Mouse (Mus musculus): ENCODE data around the gene Baz2b. TPM values are rescaled to one million over a fixed set of nuclear protein-coding genes. Genes with fewer than 3 reads are reported as not detected.
"Not testable (repeated sequence)": the region's sequence is repeated elsewhere in the genome, so short reads cannot be mapped to it uniquely, and the experiment has no call there.

Gene Baz2b
- polyA plus RNA-seq, 1 experiment from 2014 or later = 54.8 TPM

DNA sequence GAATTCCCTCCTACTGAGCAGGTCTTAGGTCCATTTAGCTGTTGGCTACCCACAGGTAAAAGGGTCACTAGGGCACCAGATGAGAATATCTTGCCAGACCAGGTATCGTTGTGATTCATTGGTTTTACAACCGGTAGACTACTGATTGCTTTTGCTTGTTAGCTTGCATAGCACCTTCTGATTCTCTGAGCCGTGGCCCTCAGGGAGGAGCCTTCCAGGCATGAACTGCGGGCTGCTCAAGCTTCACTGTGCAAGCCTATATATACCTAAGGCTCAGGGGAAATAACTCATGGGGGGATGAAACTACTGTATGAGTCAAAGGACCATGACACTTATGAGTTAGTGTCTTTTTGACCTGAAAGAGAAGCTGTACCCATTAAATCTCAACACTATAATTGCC is 42.8 kb downstream of the Baz2b start:
- 0 out of 2 replicates have a peak, but pooled peaks cover 1% of the 10 kb centered on the region for H3K4me1 ChIP-seq (replicated peaks)
- WGBS = 86% methylated on average over 4 of the region's 4 CpGs
- H3K9me3 ChIP-seq (replicated peaks) = no peaks in the 10 kb centered on the region
- no peak overlapping the region for H3K9ac ChIP-seq
- no peak for ATAC-seq (ENCODE audit: insufficient number of reproducible peaks, low FRiP score)
- H3K27me3 ChIP-seq (replicated peaks) = no peaks in the 10 kb centered on the region
- H3K4me3 ChIP-seq = no peak overlapping the region
- H3K36me3 ChIP-seq = no peaks in the 10 kb centered on the region
- H3K4me2 ChIP-seq = no peak overlapping the region
- H3K27ac ChIP-seq (ENCODE audit: poor library complexity, severe bottlenecking) = no peak overlapping the region

DNA sequence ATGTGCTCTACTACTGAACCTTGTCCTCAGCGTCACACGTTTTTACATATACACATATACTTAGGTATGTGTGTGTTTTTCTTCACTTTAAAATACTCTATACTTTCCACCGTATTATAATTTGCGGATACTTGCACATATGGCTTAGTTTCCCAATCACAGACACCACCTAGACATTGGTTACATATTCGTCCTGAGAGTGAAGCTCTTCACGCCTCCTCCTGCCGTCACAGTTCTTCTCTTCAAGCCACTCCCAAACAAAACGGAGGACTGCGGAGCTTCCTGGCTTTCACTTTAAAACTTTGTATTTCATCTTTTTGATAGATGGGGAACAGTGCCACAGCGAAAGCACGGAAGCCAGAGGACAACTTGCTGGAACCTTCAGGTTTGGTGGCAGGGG is 44.0 kb downstream of the Baz2b start:
- H3K9me3 ChIP-seq (replicated peaks) = no peaks in the 10 kb centered on the region
- H3K9ac ChIP-seq = no peak overlapping the region
- H3K4me3 ChIP-seq = no peak overlapping the region
- H3K27ac ChIP-seq (ENCODE audit: poor library complexity, severe bottlenecking) = no peak overlapping the region
- no peak overlapping the region for H3K4me2 ChIP-seq
- 89% methylated on average over 11 of the region's 11 CpGs for WGBS
- no peak for ATAC-seq (ENCODE audit: insufficient number of reproducible peaks, low FRiP score)
- H3K36me3 ChIP-seq = peaks cover under 1% of the 10 kb centered on the region; the same call in 1 of the 2 replicates
- no peaks in the 10 kb centered on the region for H3K27me3 ChIP-seq (replicated peaks)
- no peaks in the 10 kb centered on the region for H3K4me1 ChIP-seq (replicated peaks)

DNA sequence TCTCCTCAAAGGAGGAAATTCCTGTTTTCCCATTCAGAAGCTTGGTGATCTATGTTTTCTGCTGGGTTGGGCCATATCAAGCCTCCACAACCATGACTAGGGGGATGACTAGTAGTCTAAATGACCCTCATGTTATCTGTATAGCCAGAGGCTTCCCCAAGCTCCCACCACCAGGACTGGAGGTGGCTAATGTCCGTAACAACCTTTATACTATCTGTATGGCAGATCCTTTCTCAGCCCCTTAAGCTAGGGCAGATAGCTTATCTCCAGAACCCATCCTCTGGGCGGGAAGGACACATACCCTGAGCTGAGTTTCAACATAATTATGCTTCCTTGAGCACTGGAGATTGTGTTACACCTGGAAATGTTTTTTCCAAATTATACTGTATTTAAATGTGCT is 45.9 kb downstream of the Baz2b start:
- peaks cover 4% of the 10 kb centered on the region for H3K36me3 ChIP-seq
- H3K4me1 ChIP-seq (replicated peaks) = no peaks in the 10 kb centered on the region
- no peaks in the 10 kb centered on the region for H3K27me3 ChIP-seq (replicated peaks)
- no peak overlapping the region for H3K4me2 ChIP-seq
- no peak for ATAC-seq (ENCODE audit: insufficient number of reproducible peaks, low FRiP score)
- H3K27ac ChIP-seq (ENCODE audit: poor library complexity, severe bottlenecking) = no peak overlapping the region
- H3K9me3 ChIP-seq (replicated peaks) = no peaks in the 10 kb centered on the region
- WGBS = 53% methylated on average over 2 of the region's 2 CpGs
- H3K4me3 ChIP-seq = no peak overlapping the region
- H3K9ac ChIP-seq = no peak overlapping the region

DNA sequence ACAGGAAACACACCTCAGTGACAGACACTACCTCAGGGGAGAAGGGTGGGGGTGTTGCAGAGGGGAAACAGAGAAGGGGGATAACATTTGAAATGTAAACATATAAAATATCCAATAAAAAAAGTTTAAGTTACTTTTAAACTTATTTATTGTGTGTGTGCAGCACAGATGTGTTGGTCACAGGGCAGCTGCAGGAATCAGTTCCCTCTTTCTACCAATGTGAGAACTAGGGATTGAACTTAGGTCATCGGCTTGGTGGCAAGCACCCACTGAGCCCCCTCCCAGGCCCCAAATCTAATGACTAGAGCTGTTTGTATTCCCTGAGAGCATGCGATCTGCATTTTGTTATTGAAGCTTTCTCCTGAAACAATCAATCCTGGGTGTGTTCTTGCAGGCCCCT is 57.2 kb downstream of the Baz2b start:
- 79% methylated on average over 2 of the region's 2 CpGs for WGBS
- no peak overlapping the region for H3K27ac ChIP-seq (ENCODE audit: poor library complexity, severe bottlenecking)
- no peak for ATAC-seq (ENCODE audit: insufficient number of reproducible peaks, low FRiP score)
- no peaks in the 10 kb centered on the region for H3K4me1 ChIP-seq (replicated peaks)
- H3K9ac ChIP-seq = no peak overlapping the region
- H3K27me3 ChIP-seq (replicated peaks) = no peaks in the 10 kb centered on the region
- H3K4me3 ChIP-seq = no peak overlapping the region
- no peaks in the 10 kb centered on the region for H3K36me3 ChIP-seq
- no peak overlapping the region for H3K4me2 ChIP-seq
- no peaks in the 10 kb centered on the region for H3K9me3 ChIP-seq (replicated peaks)

DNA sequence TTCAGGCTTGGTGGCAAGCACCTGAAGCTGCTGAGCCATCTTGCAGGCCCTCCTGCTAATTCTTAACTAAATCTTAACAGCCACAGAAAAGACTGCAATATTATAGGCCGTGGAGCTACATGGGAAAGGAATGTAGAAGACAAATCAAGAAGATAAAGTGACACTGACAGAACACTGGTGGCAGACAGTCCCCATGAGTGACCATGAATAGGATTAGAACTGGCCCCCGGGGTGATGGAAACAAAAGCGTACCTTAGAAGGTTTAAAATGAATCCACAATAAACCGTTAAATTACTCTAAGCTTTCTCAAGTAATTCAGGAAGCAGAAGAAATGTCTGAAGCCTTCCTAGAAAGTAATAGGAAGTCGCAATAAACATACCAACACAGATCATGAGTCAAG is 61.0 kb downstream of the Baz2b start:
- no peaks in the 10 kb centered on the region for H3K9me3 ChIP-seq (replicated peaks)
- no peaks in the 10 kb centered on the region for H3K36me3 ChIP-seq
- H3K27ac ChIP-seq (ENCODE audit: poor library complexity, severe bottlenecking) = no peak overlapping the region
- no peak overlapping the region for H3K9ac ChIP-seq
- 65% methylated on average over 5 of the region's 5 CpGs for WGBS
- H3K4me2 ChIP-seq = no peak overlapping the region
- H3K4me1 ChIP-seq (replicated peaks) = peaks cover 11% of the 10 kb centered on the region
- no peak for ATAC-seq (ENCODE audit: insufficient number of reproducible peaks, low FRiP score)
- H3K4me3 ChIP-seq = no peak overlapping the region
- H3K27me3 ChIP-seq (replicated peaks) = no peaks in the 10 kb centered on the region

DNA sequence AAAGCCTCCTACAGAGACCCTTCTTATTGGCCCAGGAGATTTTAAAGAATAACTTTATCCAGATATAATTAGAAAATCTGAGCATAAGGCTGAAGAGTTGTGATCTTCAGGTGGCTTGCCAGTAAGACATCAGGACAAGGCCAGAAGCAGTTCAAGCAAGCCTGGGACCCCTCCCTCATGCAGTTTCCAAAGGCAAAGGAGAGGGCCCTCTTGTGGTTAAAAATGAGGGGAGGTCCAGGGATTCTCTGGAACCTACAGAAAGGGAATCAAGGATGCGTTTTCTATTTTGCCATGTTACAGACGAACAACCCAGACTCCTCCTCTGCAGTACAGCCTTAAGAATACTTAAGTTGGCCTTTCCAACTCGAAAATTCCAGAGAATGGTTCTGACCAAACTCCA is 62.2 kb downstream of the Baz2b start:
- H3K27me3 ChIP-seq (replicated peaks) = no peaks in the 10 kb centered on the region
- no peak overlapping the region for H3K4me3 ChIP-seq
- H3K9me3 ChIP-seq (replicated peaks) = no peaks in the 10 kb centered on the region
- peaks cover 11% of the 10 kb centered on the region for H3K4me1 ChIP-seq (replicated peaks)
- H3K27ac ChIP-seq (ENCODE audit: poor library complexity, severe bottlenecking) = no peak overlapping the region
- H3K4me2 ChIP-seq = no peak overlapping the region
- H3K9ac ChIP-seq = no peak overlapping the region
- WGBS = 59% methylated on average over 3 of the region's 3 CpGs
- H3K36me3 ChIP-seq = no peaks in the 10 kb centered on the region
- no peak for ATAC-seq (ENCODE audit: insufficient number of reproducible peaks, low FRiP score)

DNA sequence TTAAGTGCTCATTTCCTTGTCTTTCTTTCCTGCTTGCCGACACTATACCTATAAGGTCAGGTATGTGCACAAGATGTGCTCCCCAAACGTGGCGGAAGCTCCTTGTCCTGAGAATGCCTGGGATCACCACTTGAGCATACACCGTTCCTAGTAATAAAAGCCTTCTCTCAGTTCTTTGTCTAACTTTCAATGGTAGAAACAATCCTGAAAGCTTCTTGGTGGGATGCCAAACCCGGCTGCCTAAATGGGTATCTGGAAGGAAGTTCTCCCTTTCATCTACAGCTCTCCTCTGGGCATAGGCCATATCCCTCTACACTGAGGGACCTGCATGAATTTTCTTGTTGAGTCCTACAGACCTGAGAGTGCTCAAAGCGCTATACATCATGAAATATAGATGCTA is 63.9 kb downstream of the Baz2b start:
- Histone ChIP-seq H3K27me3 (replicated peaks) (no peaks in the 10 kb centered on the region), H3K27ac (ENCODE audit: poor library complexity, severe bottlenecking) (no peak overlapping the region)
- ATAC-seq (ENCODE audit: insufficient number of reproducible peaks, low FRiP score) = no peak

DNA sequence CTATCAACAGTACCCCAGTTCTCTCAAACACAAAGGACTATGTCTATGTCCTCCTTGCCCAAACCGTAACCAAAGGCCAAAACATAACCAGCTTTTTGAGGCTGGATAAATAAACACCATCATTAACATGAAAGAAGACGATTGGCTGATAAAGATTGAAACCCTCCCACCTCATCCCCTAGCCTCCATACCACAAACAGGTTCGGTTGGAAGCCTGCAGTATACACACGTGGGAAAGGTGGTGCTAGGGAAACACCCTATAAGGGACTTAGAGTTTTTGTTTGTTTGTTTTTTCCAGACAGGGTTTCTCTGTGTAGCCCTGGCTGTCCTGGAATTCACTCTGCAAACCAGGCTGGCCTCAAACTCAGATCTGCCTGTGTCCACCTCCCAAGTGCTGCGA is 66.3 kb downstream of the Baz2b start:
- WGBS = 51% methylated on average over 5 of the region's 5 CpGs
- Histone ChIP-seq H3K27ac (ENCODE audit: poor library complexity, severe bottlenecking) (no peak overlapping the region), H3K27me3 (replicated peaks) (no peaks in the 10 kb centered on the region), H3K4me2 (no peak overlapping the region), H3K36me3 (no peaks in the 10 kb centered on the region), H3K9me3 (replicated peaks) (no peaks in the 10 kb centered on the region), H3K9ac (no peak overlapping the region), H3K4me1 (replicated peaks) (peaks cover 15% of the 10 kb centered on the region), H3K4me3 (no peak overlapping the region)
- no peak for ATAC-seq (ENCODE audit: insufficient number of reproducible peaks, low FRiP score)

More for the DNA sequence above, 63.9 kb downstream of the Baz2b start:
- H3K4me3 ChIP-seq = no peak overlapping the region
- no peaks in the 10 kb centered on the region for H3K9me3 ChIP-seq (replicated peaks)
- no peak overlapping the region for H3K9ac ChIP-seq
- WGBS = 62% methylated on average over 6 of the region's 6 CpGs
- peaks cover 11% of the 10 kb centered on the region for H3K4me1 ChIP-seq (replicated peaks)
- H3K4me2 ChIP-seq = no peak overlapping the region
- H3K36me3 ChIP-seq = no peaks in the 10 kb centered on the region

DNA sequence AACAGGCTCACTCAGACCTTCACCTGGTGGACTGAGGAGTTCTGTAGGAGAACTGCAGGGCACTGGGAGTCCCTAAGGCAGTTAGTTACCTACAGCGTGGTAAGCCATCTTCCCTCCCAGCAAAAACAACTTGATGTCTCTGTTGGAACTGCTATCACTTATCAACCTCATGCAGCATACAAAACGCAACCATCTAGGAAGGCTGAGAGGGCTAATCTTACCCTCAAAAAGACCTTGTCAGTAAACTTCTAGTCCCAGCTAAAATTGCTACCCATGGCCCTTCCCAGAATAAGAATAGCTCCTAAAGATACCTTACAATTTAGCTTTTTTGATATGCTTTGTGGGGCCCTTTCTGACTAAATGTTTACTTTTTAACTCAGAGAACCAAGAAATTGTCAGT is 67.4 kb downstream of the Baz2b start:
- Histone ChIP-seq H3K9ac (no peak overlapping the region), H3K4me1 (replicated peaks) (peaks cover 15% of the 10 kb centered on the region), H3K4me3 (no peak overlapping the region), H3K4me2 (no peak overlapping the region), H3K27ac (ENCODE audit: poor library complexity, severe bottlenecking) (no peak overlapping the region), H3K36me3 (no peaks in the 10 kb centered on the region), H3K9me3 (replicated peaks) (no peaks in the 10 kb centered on the region), H3K27me3 (replicated peaks) (no peaks in the 10 kb centered on the region)
- ATAC-seq (ENCODE audit: insufficient number of reproducible peaks, low FRiP score) = no peak
- WGBS = 38% methylated on average over 2 of the region's 2 CpGs

DNA sequence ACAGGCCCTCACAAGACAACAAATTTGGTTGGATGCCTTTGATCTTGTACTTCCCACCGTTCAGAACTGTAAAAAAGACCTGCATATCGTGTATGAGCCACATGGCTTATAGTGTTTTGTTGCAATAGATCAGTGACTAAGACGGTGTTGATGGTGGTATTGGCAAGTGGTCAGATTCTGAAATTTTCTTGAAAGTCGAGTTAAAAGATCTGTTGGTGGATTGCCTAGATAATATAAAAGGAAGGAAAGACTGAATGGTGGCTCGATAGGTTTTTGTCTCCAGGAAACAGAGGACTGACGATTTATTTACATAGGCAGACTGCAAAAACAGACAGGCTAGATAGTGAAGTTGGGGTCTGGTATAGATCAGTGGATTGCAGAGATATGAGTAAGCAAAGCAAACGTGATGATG is 70.9 kb downstream of the Baz2b start:
- WGBS = 20% methylated on average over 7 of the region's 7 CpGs
- H3K9me3 ChIP-seq (replicated peaks) = no peaks in the 10 kb centered on the region; the same call in 1 of the 2 replicates
- peak; percentile 53; the same call in 1 of the 2 replicates for ATAC-seq (ENCODE audit: insufficient number of reproducible peaks, low FRiP score)
- H3K4me2 ChIP-seq = no peak overlapping the region
- peaks cover 4% of the 10 kb centered on the region for H3K4me1 ChIP-seq (replicated peaks)
- no peak overlapping the region for H3K9ac ChIP-seq
- no peaks in the 10 kb centered on the region for H3K36me3 ChIP-seq
- H3K27ac ChIP-seq (ENCODE audit: poor library complexity, severe bottlenecking) = peak overlapping the region; percentile 79
- no peaks in the 10 kb centered on the region for H3K27me3 ChIP-seq (replicated peaks)
- no peak overlapping the region for H3K4me3 ChIP-seq

DNA sequence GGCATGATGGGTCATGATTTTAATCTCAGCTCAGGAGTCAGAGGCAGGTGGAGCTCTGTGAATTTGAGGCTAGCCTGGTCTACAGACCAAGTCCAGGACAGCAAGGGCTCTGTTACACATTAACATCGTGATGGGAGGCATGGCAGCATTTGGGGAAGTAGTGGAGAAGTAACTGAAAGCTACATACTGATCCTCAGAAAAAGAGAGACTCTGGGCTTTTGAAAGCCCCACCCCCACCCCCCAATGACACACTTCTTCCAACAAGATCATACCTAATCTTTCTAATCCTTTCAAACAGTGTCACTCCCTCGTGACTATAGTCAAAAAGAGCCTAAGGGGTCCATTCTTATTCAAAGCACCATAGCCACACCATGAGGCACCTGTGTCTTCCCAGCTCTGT is 73.8 kb downstream of the Baz2b start:
- WGBS = 60% methylated on average over 2 of the region's 2 CpGs
- Histone ChIP-seq H3K27ac (ENCODE audit: poor library complexity, severe bottlenecking) (no peak overlapping the region), H3K4me1 (replicated peaks) (peaks cover 12% of the 10 kb centered on the region), H3K9ac (no peak overlapping the region), H3K27me3 (replicated peaks) (no peaks in the 10 kb centered on the region), H3K36me3 (no peaks in the 10 kb centered on the region), H3K4me3 (no peak overlapping the region), H3K9me3 (replicated peaks) (no peaks in the 10 kb centered on the region; the same call in 1 of the 2 replicates), H3K4me2 (no peak overlapping the region)
- ATAC-seq (ENCODE audit: insufficient number of reproducible peaks, low FRiP score) = no peak

DNA sequence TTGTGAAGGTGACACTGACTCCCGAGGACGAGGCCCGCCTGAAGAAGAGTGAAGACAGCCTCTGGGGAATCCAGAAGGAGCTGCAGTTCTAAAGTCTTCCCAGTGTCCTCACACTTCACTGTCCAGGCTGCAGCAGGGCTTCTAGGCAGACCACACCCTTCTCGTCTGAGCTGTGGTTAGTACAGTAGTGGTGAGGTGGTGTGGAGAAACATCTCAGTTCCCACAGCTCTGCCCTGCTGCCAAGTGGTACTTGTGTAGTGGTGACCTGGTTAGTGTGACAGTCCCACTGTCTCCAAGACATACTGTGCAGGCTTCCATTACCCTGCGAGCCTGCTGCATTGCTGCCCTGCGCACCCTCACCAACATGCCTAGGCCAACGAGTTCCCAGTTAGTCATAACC is 74.7 kb downstream of the Baz2b start:
- not testable (repeated sequence) for H3K4me2 ChIP-seq; H3K9ac ChIP-seq; H3K36me3 ChIP-seq; H3K27ac ChIP-seq (ENCODE audit: poor library complexity, severe bottlenecking); H3K9me3 ChIP-seq (replicated peaks); H3K4me3 ChIP-seq; H3K27me3 ChIP-seq (replicated peaks); ATAC-seq (ENCODE audit: insufficient number of reproducible peaks, low FRiP score)
- H3K4me1 ChIP-seq (replicated peaks) = peaks cover 12% of the 10 kb centered on the region
- 89% methylated on average over 7 of the region's 7 CpGs for WGBS
